Mouse (Mus musculus) limb, embryonic 13.5 days (tissue): ENCODE data around the gene Xlr3c. TPM values are rescaled to one million over a fixed set of nuclear protein-coding genes. Genes with fewer than 3 reads are reported as not detected.

Experiments
- polyA plus RNA-seq: library from polyadenylated mRNA; unstranded; fragments of >200 nt; fragmentation: Nextera tagmentation; extraction: Ambion mirVana; gene quantifications from 2 replicates; pipeline ENCODE4 v1.2.1, GENCODE M21; 2015

Gene Xlr3c
- polyA plus RNA-seq, 1 experiment from 2014 or later = 0.13 TPM

Other genes with a start within 250 kb of the Xlr3c start
- 0.20 and 0.24 TPM in 2 replicates for gene Pnma5, start 228.3 kb downstream of the Xlr3c start, polyA plus RNA-seq
- 0.29 and 0.32 TPM in 2 replicates for gene Pnma3, start 200.6 kb downstream of the Xlr3c start, polyA plus RNA-seq
- 0.65 and 1.2 TPM in 2 replicates for gene Xlr4a, start 182.9 kb downstream of the Xlr3c start, polyA plus RNA-seq
- 2.4 and 2.8 TPM in 2 replicates for gene Xlr3a, start 168.3 kb downstream of the Xlr3c start, polyA plus RNA-seq
- gene Gm14685, start 148.3 kb downstream of the Xlr3c start, polyA plus RNA-seq = 0.06 and 0.10 TPM in 2 replicates
- not detected in 2 replicates for gene Xlr5b, start 116.6 kb downstream of the Xlr3c start, polyA plus RNA-seq
- gene DXBay18, start 115.9 kb downstream of the Xlr3c start, polyA plus RNA-seq = not detected in 2 replicates
- gene Spin2d, start 88.4 kb downstream of the Xlr3c start, polyA plus RNA-seq = not detected in 2 replicates
- gene Xlr3b, start 73.2 kb downstream of the Xlr3c start, polyA plus RNA-seq = 14.1 and 18.5 TPM in 2 replicates
- 0.56 and 1.2 TPM in 2 replicates for gene Xlr4b, start 51.1 kb downstream of the Xlr3c start, polyA plus RNA-seq
- gene F8a, start 37.1 kb downstream of the Xlr3c start, polyA plus RNA-seq = 10.9 and 12.1 TPM in 2 replicates
- not detected in 2 replicates for gene Xlr4c, start 22.3 kb downstream of the Xlr3c start, polyA plus RNA-seq
- 0.09 TPM in 1 of 2 replicates, not detected in the other for gene Xlr5a, start 27.6 kb upstream of the Xlr3c start, polyA plus RNA-seq
- gene Xlr5c, start 27.6 kb upstream of the Xlr3c start, polyA plus RNA-seq = not detected in 2 replicates
- not detected in 2 replicates for gene Gm45015, start 71.5 kb upstream of the Xlr3c start, polyA plus RNA-seq
- gene Zfp275, start 77.2 kb upstream of the Xlr3c start, polyA plus RNA-seq = 19.6 and 23.3 TPM in 2 replicates
- not detected in 2 replicates for gene Gm18336, start 133.3 kb upstream of the Xlr3c start, polyA plus RNA-seq
- gene Zfp92, start 145.7 kb upstream of the Xlr3c start, polyA plus RNA-seq = 0.27 and 0.37 TPM in 2 replicates
- not detected in 2 replicates for gene Trex2, start 170.0 kb upstream of the Xlr3c start, polyA plus RNA-seq
- 77.0 and 85.2 TPM in 2 replicates for gene Haus7, start 193.7 kb upstream of the Xlr3c start, polyA plus RNA-seq
- gene Bgn, start 218.2 kb upstream of the Xlr3c start, polyA plus RNA-seq = 67.7 and 68.8 TPM in 2 replicates
- 0.24 and 0.31 TPM in 2 replicates for gene Atp2b3, start 237.7 kb upstream of the Xlr3c start, polyA plus RNA-seq